Mouse (Mus musculus) midbrain, postnatal 0 days (tissue): ENCODE data around the gene Cmtm8. TPM values are rescaled to one million over a fixed set of nuclear protein-coding genes. Genes with fewer than 3 reads are reported as not detected.

Experiments used
- ATAC-seq: fragments of 200-750 bp; cut with Nextera tagmentation; 2 replicates; pipeline ENCODE4 v1.8.0; 2017; ENCODE audit warnings: moderate number of reproducible peaks, mild to moderate bottlenecking, moderate TSS enrichment, moderate library complexity; ENCODE audit not compliant: low FRiP score
- DNase-seq: peaks from one replicate; pipeline ENCODE4 v3.0.0-alpha.2; 2015; ENCODE audit warnings: low spot score
- H3K27ac ChIP-seq: fragments of 300-500 bp; sonication (generic); 2 replicates; pipeline ENCODE4 v1.5.1; 2014; ENCODE audit warnings: low read depth, mild to moderate bottlenecking, low read length, mixed read lengths
- H3K27me3 ChIP-seq: fragments of 300-500 bp; sonication (generic); 2 replicates; pipeline ENCODE4 v1.6.1; 2014; ENCODE audit warnings: low read length, control low read depth, mixed read lengths; ENCODE audit not compliant: insufficient read depth
- H3K36me3 ChIP-seq: fragments of 300-500 bp; sonication (generic); 2 replicates; pipeline ENCODE4 v1.6.1; 2014; ENCODE audit warnings: low read length, control low read depth, mixed read lengths; ENCODE audit not compliant: insufficient read depth
- H3K4me1 ChIP-seq: fragments of 300-500 bp; sonication (generic); 2 replicates; pipeline ENCODE4 v1.6.1; 2014; ENCODE audit warnings: mild to moderate bottlenecking, control low read depth, antibody characterized with exemption, low read length, mixed read lengths; ENCODE audit not compliant: insufficient read depth
- H3K4me2 ChIP-seq: fragments of 300-500 bp; sonication (generic); 2 replicates; pipeline ENCODE4 v1.6.1; 2014; ENCODE audit warnings: low read depth, mild to moderate bottlenecking, low read length, mixed read lengths; ENCODE audit not compliant: poor library complexity, severe bottlenecking
- H3K4me3 ChIP-seq: fragments of 300-500 bp; sonication (generic); 2 replicates; pipeline ENCODE4 v1.5.1; 2014; ENCODE audit warnings: low read depth, mild to moderate bottlenecking, low read length, moderate library complexity
- H3K9ac ChIP-seq: fragments of 300-500 bp; sonication (generic); replicated peaks from 2 replicates; pipeline ENCODE4 v1.6.1; 2014; ENCODE audit warnings: mild to moderate bottlenecking, low read length, moderate library complexity, mixed read lengths; ENCODE audit not compliant: poor library complexity, severe bottlenecking
- H3K9me3 ChIP-seq: fragments of 300-500 bp; sonication (generic); 2 replicates; pipeline ENCODE4 v1.6.1; 2016; ENCODE audit warnings: low read length, control low read depth
- CTCF ChIP-seq: IDR thresholded peaks from 2 replicates; pipeline ENCODE4 v1.5.1; 2016; ENCODE audit warnings: antibody characterized with exemption, mild to moderate bottlenecking
- whole genome bisulfite sequencing: fragments of 180-500 bp; shearing (Covaris S2); extraction: QIAGEN DNeasy Blood & Tissue Kit; methylation state at CpG from one replicate; pipeline ENCODE4 v1.1.7; 2014; 5-methylcytosine and 5-hydroxymethylcytosine counted together
- polyA plus RNA-seq: library from polyadenylated mRNA; unstranded; fragments of >200 nt; fragmentation: Nextera tagmentation; extraction: Ambion mirVana; gene quantifications from 2 replicates; pipeline ENCODE4 v1.2.1, GENCODE M21; 2015
- total RNA-seq: library from RNA; depleted of rRNA; stranded (reverse); fragments of >200 nt; gene quantifications from 2 replicates; pipeline ENCODE4 v1.2.3, GENCODE M21; 2014

The Cmtm8 gene
- total and polyA plus RNA-seq, 2 experiments from 2014 or later = 1.1 to 6.4 TPM

- DNase-seq (peak; percentile 93), ATAC-seq (peak; percentile 87)
- Histone ChIP-seq H3K4me3 (peak overlapping the region; percentile 42), H3K4me1 (no peaks in the 10 kb centered on the region), H3K27me3 (no peaks in the 10 kb centered on the region), H3K27ac (peak overlapping the region; percentile 48; the same call in 1 of the 2 replicates), H3K36me3 (no peaks in the 10 kb centered on the region), H3K4me2 (peak overlapping the region; percentile 65), H3K9ac (peak overlapping the region; percentile 59), H3K9me3 (no peaks in the 10 kb centered on the region)
- 2% methylated on average over 35 of the region's 36 CpGs for WGBS
- peak; percentile 98 for TF ChIP-seq CTCF
Observed at GRCm38 (mm10) chr9:114752863-114753484, 91.0 kb downstream of the Cmtm8 start.

- Histone ChIP-seq H3K4me3 (peak overlapping the region; percentile 42; the same call in 1 of the 2 replicates), H3K4me1 (no peaks in the 10 kb centered on the region), H3K4me2 (peak overlapping the region; percentile 65), H3K9me3 (no peaks in the 10 kb centered on the region), H3K27ac (peak overlapping the region; percentile 47; the same call in 1 of the 2 replicates), H3K9ac (peak overlapping the region; percentile 59; the same call in 1 of the 2 replicates), H3K27me3 (no peaks in the 10 kb centered on the region), H3K36me3 (peaks cover 5% of the 10 kb centered on the region; the same call in 1 of the 2 replicates)
- no peak for ATAC-seq
- 70% methylated on average over 9 of the region's 9 CpGs for WGBS
- DNase-seq = no peak
- TF ChIP-seq CTCF = no peak
Observed at GRCm38 (mm10) chr9:114752311-114752710, 91.6 kb downstream of the Cmtm8 start.

GRCm38 (mm10) chr9:114751582-114751981 is 92.4 kb downstream of the Cmtm8 start:
- Histone ChIP-seq H3K4me2 (no peak overlapping the region), H3K4me1 (no peaks in the 10 kb centered on the region), H3K9ac (no peak overlapping the region), H3K36me3 (peaks cover 8% of the 10 kb centered on the region; the same call in 1 of the 2 replicates), H3K9me3 (no peaks in the 10 kb centered on the region), H3K27ac (no peak overlapping the region), H3K4me3 (no peak overlapping the region), H3K27me3 (no peaks in the 10 kb centered on the region)
- 80% methylated on average over 3 of the region's 3 CpGs for WGBS
- no peak for DNase-seq
- TF ChIP-seq CTCF = peak; percentile 42
- no peak for ATAC-seq

GRCm38 (mm10) chr9:114747466-114747865 is 96.5 kb downstream of the Cmtm8 start:
- Histone ChIP-seq H3K9ac (no peak overlapping the region), H3K4me3 (no peak overlapping the region), H3K27ac (no peak overlapping the region), H3K9me3 (no peaks in the 10 kb centered on the region), H3K36me3 (peaks cover 8% of the 10 kb centered on the region; the same call in 1 of the 2 replicates), H3K27me3 (no peaks in the 10 kb centered on the region), H3K4me2 (no peak overlapping the region), H3K4me1 (no peaks in the 10 kb centered on the region)
- no peak for ATAC-seq
- WGBS = 88% methylated on average over 12 of the region's 12 CpGs
- DNase-seq = no peak
- no peak for TF ChIP-seq CTCF

- H3K27ac ChIP-seq = no peak overlapping the region
- TF ChIP-seq CTCF = no peak
- DNase-seq = no peak
- no peak overlapping the region for H3K9ac ChIP-seq
- no peaks in the 10 kb centered on the region for H3K4me1 ChIP-seq
- no peak overlapping the region for H3K4me2 ChIP-seq
- H3K36me3 ChIP-seq = peaks cover 8% of the 10 kb centered on the region; the same call in 1 of the 2 replicates
- H3K27me3 ChIP-seq = no peaks in the 10 kb centered on the region
- H3K4me3 ChIP-seq = no peak overlapping the region
- ATAC-seq = no peak
- WGBS = 86% methylated on average over 10 of the region's 10 CpGs
- no peaks in the 10 kb centered on the region for H3K9me3 ChIP-seq
Observed at GRCm38 (mm10) chr9:114747012-114747411, 96.9 kb downstream of the Cmtm8 start.

GRCm38 (mm10) chr9:114745654-114746053 is 98.3 kb downstream of the Cmtm8 start:
- no peak for ATAC-seq

More at GRCm38 (mm10) chr9:114745654-114746053, 98.3 kb downstream of the Cmtm8 start:
- Histone ChIP-seq H3K4me3 (no peak overlapping the region), H3K9ac (no peak overlapping the region), H3K4me1 (no peaks in the 10 kb centered on the region), H3K36me3 (peaks cover 8% of the 10 kb centered on the region; the same call in 1 of the 2 replicates), H3K9me3 (no peaks in the 10 kb centered on the region), H3K4me2 (no peak overlapping the region), H3K27me3 (no peaks in the 10 kb centered on the region), H3K27ac (no peak overlapping the region)
- no peak for TF ChIP-seq CTCF
- no peak for DNase-seq
- WGBS = 87% methylated on average over 4 of the region's 4 CpGs
